Mouse (Mus musculus): ENCODE data around the gene Cntn6. TPM values are rescaled to one million over a fixed set of nuclear protein-coding genes. Genes with fewer than 3 reads are reported as not detected.

Gene Cntn6
- 0.40 and 0.73 TPM in 2 replicates for polyA plus RNA-seq (2014; fragmentation: Nextera tagmentation; extraction: Ambion mirVana)

- no peak within 1 kb of the TSS for H3K9ac ChIP-seq (ENCODE audit: low read length)
- ATAC-seq (replicated peaks; ENCODE audit: low FRiP score, low TSS enrichment, low read depth), result no peak
- no peaks in the 10 kb centered on the region for H3K36me3 ChIP-seq (ENCODE audit: control insufficient read depth, insufficient read depth, low read length)
- 0 out of 2 replicates have a peak, but pooled peaks cover 4% of the 10 kb centered on the region for H3K4me1 ChIP-seq (replicated peaks; ENCODE audit: control insufficient read depth, insufficient read depth, low read length)
- no peak for DNase-seq (ENCODE audit: low spot score)
- H3K27me3 ChIP-seq (replicated peaks; ENCODE audit: control insufficient read depth, insufficient read depth, low read length), result no peaks in the 10 kb centered on the region
- H3K4me3 ChIP-seq (ENCODE audit: low read depth, low read length), result no peak within 1 kb of the TSS
- H3K9me3 ChIP-seq (ENCODE audit: control insufficient read depth, low read length), result no peaks in the 10 kb centered on the region
- no peak within 1 kb of the TSS for H3K27ac ChIP-seq (ENCODE audit: low read depth)
- 47% methylated on average over 11 of the region's 11 CpGs for WGBS
- peak within 1 kb of the TSS; percentile 33 for H3K4me2 ChIP-seq (ENCODE audit: low read length)
These were observed at the start of gene Cntn6 for GRCm38 (mm10) chr6:104492490-104493431. Cntn6 (plus strand) TSS chr6:104492790.

- no peak overlapping the region for H3K4me3 ChIP-seq (ENCODE audit: low read depth, low read length)
- no peak overlapping the region for H3K4me2 ChIP-seq (ENCODE audit: low read length)
- H3K9ac ChIP-seq (ENCODE audit: low read length), result no peak overlapping the region
- H3K27me3 ChIP-seq (replicated peaks; ENCODE audit: control insufficient read depth, insufficient read depth, low read length), result no peaks in the 10 kb centered on the region
- WGBS, result 73% methylated on average over 3 of the region's 3 CpGs
- H3K36me3 ChIP-seq (ENCODE audit: control insufficient read depth, insufficient read depth, low read length), result no peaks in the 10 kb centered on the region
- ATAC-seq (replicated peaks; ENCODE audit: low FRiP score, low TSS enrichment, low read depth) (no peak), DNase-seq (ENCODE audit: low spot score) (no peak)
- H3K27ac ChIP-seq (ENCODE audit: low read depth), result no peak overlapping the region
- no peaks in the 10 kb centered on the region for H3K9me3 ChIP-seq (ENCODE audit: control insufficient read depth, low read length)
- no peaks in the 10 kb centered on the region for H3K4me1 ChIP-seq (replicated peaks; ENCODE audit: control insufficient read depth, insufficient read depth, low read length)
These were observed 48.9 kb upstream of the Cntn6 start for GRCm38 (mm10) chr6:104443731-104444130.

GRCm38 (mm10) chr6:104470706-104471105 lies 21.9 kb upstream of the Cntn6 start:
- Histone ChIP-seq H3K9ac (ENCODE audit: low read length) (no peak overlapping the region), H3K27ac (ENCODE audit: low read depth) (no peak overlapping the region), H3K36me3 (ENCODE audit: control insufficient read depth, insufficient read depth, low read length) (no peaks in the 10 kb centered on the region), H3K27me3 (replicated peaks; ENCODE audit: control insufficient read depth, insufficient read depth, low read length) (no peaks in the 10 kb centered on the region), H3K9me3 (ENCODE audit: control insufficient read depth, low read length) (no peaks in the 10 kb centered on the region), H3K4me2 (ENCODE audit: low read length) (no peak overlapping the region), H3K4me1 (replicated peaks; ENCODE audit: control insufficient read depth, insufficient read depth, low read length) (no peaks in the 10 kb centered on the region), H3K4me3 (ENCODE audit: low read depth, low read length) (no peak overlapping the region)
- DNase-seq (ENCODE audit: low spot score) (no peak), ATAC-seq (replicated peaks; ENCODE audit: low FRiP score, low TSS enrichment, low read depth) (no peak)
- WGBS, result 90% methylated on average over 1 of the region's 1 CpGs

- Histone ChIP-seq H3K4me3 (ENCODE audit: low read depth, low read length) (no peak overlapping the region), H3K27me3 (replicated peaks; ENCODE audit: control insufficient read depth, insufficient read depth, low read length) (no peaks in the 10 kb centered on the region), H3K9me3 (ENCODE audit: control insufficient read depth, low read length) (no peaks in the 10 kb centered on the region), H3K27ac (ENCODE audit: low read depth) (no peak overlapping the region), H3K4me2 (ENCODE audit: low read length) (no peak overlapping the region), H3K36me3 (ENCODE audit: control insufficient read depth, insufficient read depth, low read length) (no peaks in the 10 kb centered on the region), H3K4me1 (replicated peaks; ENCODE audit: control insufficient read depth, insufficient read depth, low read length) (no peaks in the 10 kb centered on the region), H3K9ac (ENCODE audit: low read length) (no peak overlapping the region)
- ATAC-seq (replicated peaks; ENCODE audit: low FRiP score, low TSS enrichment, low read depth) (no peak), DNase-seq (ENCODE audit: low spot score) (no peak)
These were observed 13.3 kb upstream of the Cntn6 start for GRCm38 (mm10) chr6:104479242-104479641.

- ATAC-seq (replicated peaks; ENCODE audit: low FRiP score, low TSS enrichment, low read depth) (no peak), DNase-seq (ENCODE audit: low spot score) (no peak)
- peak overlapping the region; percentile 33; the same call in 1 of the 2 replicates for H3K4me2 ChIP-seq (ENCODE audit: low read length)
- H3K27ac ChIP-seq (ENCODE audit: low read depth), result no peak overlapping the region
- 0 out of 2 replicates have a peak, but pooled peaks cover 4% of the 10 kb centered on the region for H3K4me1 ChIP-seq (replicated peaks; ENCODE audit: control insufficient read depth, insufficient read depth, low read length)
- 60% methylated on average over 6 of the region's 6 CpGs for WGBS
- H3K27me3 ChIP-seq (replicated peaks; ENCODE audit: control insufficient read depth, insufficient read depth, low read length), result no peaks in the 10 kb centered on the region
- no peak overlapping the region for H3K9ac ChIP-seq (ENCODE audit: low read length)
- no peaks in the 10 kb centered on the region for H3K9me3 ChIP-seq (ENCODE audit: control insufficient read depth, low read length)
- no peak overlapping the region for H3K4me3 ChIP-seq (ENCODE audit: low read depth, low read length)
- no peaks in the 10 kb centered on the region for H3K36me3 ChIP-seq (ENCODE audit: control insufficient read depth, insufficient read depth, low read length)
These were observed 869 bp downstream of the Cntn6 start for GRCm38 (mm10) chr6:104493459-104493858.

- no peaks in the 10 kb centered on the region for H3K27me3 ChIP-seq (replicated peaks; ENCODE audit: control insufficient read depth, insufficient read depth, low read length)
- DNase-seq (ENCODE audit: low spot score), result no peak
- 78% methylated on average over 2 of the region's 2 CpGs for WGBS
- no peak overlapping the region for H3K9ac ChIP-seq (ENCODE audit: low read length)
- no peak overlapping the region for H3K27ac ChIP-seq (ENCODE audit: low read depth)
- ATAC-seq (replicated peaks; ENCODE audit: low FRiP score, low TSS enrichment, low read depth), result no peak
- H3K9me3 ChIP-seq (ENCODE audit: control insufficient read depth, low read length), result no peaks in the 10 kb centered on the region
- H3K4me3 ChIP-seq (ENCODE audit: low read depth, low read length), result no peak overlapping the region
- no peak overlapping the region for H3K4me2 ChIP-seq (ENCODE audit: low read length)
- 0 out of 2 replicates have a peak, but pooled peaks cover 4% of the 10 kb centered on the region for H3K4me1 ChIP-seq (replicated peaks; ENCODE audit: control insufficient read depth, insufficient read depth, low read length)
- no peaks in the 10 kb centered on the region for H3K36me3 ChIP-seq (ENCODE audit: control insufficient read depth, insufficient read depth, low read length)
These were observed 3.2 kb downstream of the Cntn6 start for GRCm38 (mm10) chr6:104495801-104496200.

GRCm38 (mm10) chr6:104563993-104564392 lies 71.4 kb downstream of the Cntn6 start:
- WGBS, result 90% methylated on average over 1 of the region's 1 CpGs
- Histone ChIP-seq H3K27me3 (replicated peaks; ENCODE audit: control insufficient read depth, insufficient read depth, low read length) (no peaks in the 10 kb centered on the region), H3K4me2 (ENCODE audit: low read length) (no peak overlapping the region), H3K9me3 (ENCODE audit: control insufficient read depth, low read length) (no peaks in the 10 kb centered on the region), H3K9ac (ENCODE audit: low read length) (no peak overlapping the region), H3K36me3 (ENCODE audit: control insufficient read depth, insufficient read depth, low read length) (no peaks in the 10 kb centered on the region), H3K4me1 (replicated peaks; ENCODE audit: control insufficient read depth, insufficient read depth, low read length) (no peaks in the 10 kb centered on the region), H3K4me3 (ENCODE audit: low read depth, low read length) (no peak overlapping the region), H3K27ac (ENCODE audit: low read depth) (no peak overlapping the region)
- DNase-seq (ENCODE audit: low spot score), result no peak
- ATAC-seq (replicated peaks; ENCODE audit: low FRiP score, low TSS enrichment, low read depth), result no peak

GRCm38 (mm10) chr6:104569564-104569963 lies 77.0 kb downstream of the Cntn6 start:
- ATAC-seq (replicated peaks; ENCODE audit: low FRiP score, low TSS enrichment, low read depth), result no peak
- no peak overlapping the region for H3K9ac ChIP-seq (ENCODE audit: low read length)

GRCm38 (mm10) chr6:104588028-104588427 lies 95.4 kb downstream of the Cntn6 start:
- H3K9me3 ChIP-seq (ENCODE audit: control insufficient read depth, low read length), result no peaks in the 10 kb centered on the region
- H3K27me3 ChIP-seq (replicated peaks; ENCODE audit: control insufficient read depth, insufficient read depth, low read length), result no peaks in the 10 kb centered on the region
- DNase-seq (ENCODE audit: low spot score) (no peak), ATAC-seq (replicated peaks; ENCODE audit: low FRiP score, low TSS enrichment, low read depth) (no peak)
- no peak overlapping the region for H3K4me3 ChIP-seq (ENCODE audit: low read depth, low read length)
- no peak overlapping the region for H3K4me2 ChIP-seq (ENCODE audit: low read length)
- no peak overlapping the region for H3K27ac ChIP-seq (ENCODE audit: low read depth)
- no peaks in the 10 kb centered on the region for H3K36me3 ChIP-seq (ENCODE audit: control insufficient read depth, insufficient read depth, low read length)
- WGBS, result 52% methylated on average over 3 of the region's 3 CpGs
- no peak overlapping the region for H3K9ac ChIP-seq (ENCODE audit: low read length)
- H3K4me1 ChIP-seq (replicated peaks; ENCODE audit: control insufficient read depth, insufficient read depth, low read length), result no peaks in the 10 kb centered on the region

More at GRCm38 (mm10) chr6:104569564-104569963, 77.0 kb downstream of the Cntn6 start:
- DNase-seq (ENCODE audit: low spot score), result no peak
- Histone ChIP-seq H3K36me3 (ENCODE audit: control insufficient read depth, insufficient read depth, low read length) (no peaks in the 10 kb centered on the region), H3K9me3 (ENCODE audit: control insufficient read depth, low read length) (no peaks in the 10 kb centered on the region), H3K4me3 (ENCODE audit: low read depth, low read length) (no peak overlapping the region), H3K4me2 (ENCODE audit: low read length) (no peak overlapping the region), H3K27ac (ENCODE audit: low read depth) (no peak overlapping the region), H3K27me3 (replicated peaks; ENCODE audit: control insufficient read depth, insufficient read depth, low read length) (no peaks in the 10 kb centered on the region), H3K4me1 (replicated peaks; ENCODE audit: control insufficient read depth, insufficient read depth, low read length) (no peaks in the 10 kb centered on the region)

All from intestine, embryonic 14.5 days (tissue).